ENCODE assay signal across 9 mouse cellular contexts in the genomic region with DNA sequence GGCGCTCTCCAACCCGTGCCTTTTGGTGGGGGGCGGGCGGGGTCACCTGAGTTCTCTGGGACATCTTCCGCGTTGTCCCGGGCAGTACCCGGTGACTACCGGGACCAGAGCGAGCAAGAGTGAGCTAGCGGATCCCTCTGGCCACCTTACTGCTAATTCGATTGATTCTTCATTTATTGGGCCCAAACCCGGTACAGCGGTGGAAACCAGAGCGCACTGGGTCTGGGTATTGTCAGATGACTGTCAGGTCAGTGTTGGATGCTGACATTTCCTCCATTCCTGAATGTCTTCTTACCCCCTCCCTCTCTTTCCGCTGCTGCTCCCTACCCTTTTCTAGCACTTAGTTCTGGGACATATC. TPM values are rescaled to one million over a fixed set of nuclear protein-coding genes. Genes with fewer than 3 reads are reported as not detected.
DNase-seq lines count a peak whose midpoint lies in the region; ATAC-seq and TF ChIP-seq lines count a peak whose summit lies in the region.
"Had no signal": no experiment of that assay in that cellular context is flagged by ENCODE, and none has a peak within 500 bp of the region (broad histone marks: within the 10 kb centered on the region; RNA-seq: fewer than 3 reads in every experiment).

No protein-coding gene starts in this region.

- no peak for TF ChIP-seq POLR2A in ES-Bruce4 (IDR thresholded peaks at IDR 0.05; ENCODE audit: insufficient read depth, low read length)

- no peaks in the 10 kb centered on the region; the same call in 1 of the 2 replicates for H3K4me1 ChIP-seq in heart, embryonic 11.5 days (ENCODE audit: control insufficient read depth, insufficient read depth, low read length)
- peaks cover 3% of the 10 kb centered on the region for H3K4me1 ChIP-seq in ES-Bruce4 (ENCODE audit: control insufficient read depth, insufficient read depth, low read length)
- H3K4me1 ChIP-seq in forebrain, embryonic 15.5 days: peaks cover 52% of the 10 kb centered on the region
- H3K4me1 ChIP-seq in liver, embryonic 14.5 days (replicated peaks; ENCODE audit: control insufficient read depth in 2 of 2, insufficient read depth in 2 of 2, low read length in 1 of 2): no peaks in the 10 kb centered on the region

- no peaks in the 10 kb centered on the region for H3K36me3 ChIP-seq in heart, embryonic 11.5 days (ENCODE audit: control insufficient read depth, insufficient read depth, low read length)
- H3K36me3 ChIP-seq in ES-Bruce4 (ENCODE audit: control insufficient read depth, insufficient read depth, low read length, poor library complexity, severe bottlenecking): no peaks in the 10 kb centered on the region
- no peaks in the 10 kb centered on the region for H3K36me3 ChIP-seq in forebrain, embryonic 15.5 days
- H3K36me3 ChIP-seq in liver, embryonic 14.5 days (replicated peaks; ENCODE audit: control insufficient read depth, insufficient read depth, low read depth): no peaks in the 10 kb centered on the region

- H3K4me3 ChIP-seq in heart, embryonic 11.5 days (ENCODE audit: low read depth, low read length): peak overlapping the region; percentile 80
- H3K4me3 ChIP-seq in ES-Bruce4 (ENCODE audit: low read depth, low read length): peak overlapping the region; percentile 93
- peak overlapping the region; percentile 90 for H3K4me3 ChIP-seq in forebrain, embryonic 15.5 days
- H3K4me3 ChIP-seq in liver, embryonic 14.5 days (ENCODE audit: insufficient read depth in 1 of 2, low read depth in 2 of 2, low read length in 2 of 2): peak overlapping the region; percentile 33 to 52

- H3K4me2 ChIP-seq in heart, embryonic 11.5 days: peak overlapping the region; percentile 100
- peak overlapping the region; percentile 94 for H3K4me2 ChIP-seq in forebrain, embryonic 15.5 days (replicated peaks)
- H3K4me2 ChIP-seq in liver, embryonic 14.5 days (ENCODE audit: low read depth): peak overlapping the region; percentile 66

- no peak for ATAC-seq in heart, embryonic 11.5 days (replicated peaks; ENCODE audit: insufficient number of reproducible peaks, low FRiP score, low TSS enrichment)
- ATAC-seq in forebrain, embryonic 15.5 days (replicated peaks): 0 out of 2 replicates have a peak, but pooled peaks have one; percentile 1
- no peak for ATAC-seq in liver, embryonic 14.5 days (ENCODE audit: insufficient read depth)

- H3K27ac ChIP-seq in heart, embryonic 11.5 days (ENCODE audit: low read depth, low read length): no peak overlapping the region
- no peak overlapping the region for H3K27ac ChIP-seq in ES-Bruce4 (ENCODE audit: insufficient read depth, low read length)
- peak overlapping the region; percentile 84 for H3K27ac ChIP-seq in forebrain, embryonic 15.5 days (replicated peaks)
- H3K27ac ChIP-seq in liver, embryonic 14.5 days: no peak overlapping the region

- 0% methylated on average over 16 of the region's 16 CpGs for WGBS in heart, embryonic 11.5 days (ENCODE audit: insufficient replicate concordance)
- WGBS in forebrain, embryonic 15.5 days: under 1% methylated on average over 16 of the region's 16 CpGs
- under 1% methylated on average over 16 of the region's 16 CpGs for WGBS in liver, embryonic 14.5 days (ENCODE audit: insufficient replicate concordance)

- intact Hi-C loops in heart, postnatal 25 days (cut with DNase I): loop anchor here (10.0 kb wide), 1 partner anchor 646 kb away; no protein-coding TSS in a partner anchor

- DNase-seq in heart, postnatal 25 days (ENCODE audit: low spot score): no peak
- DNase-seq in liver, embryonic 14.5 days (ENCODE audit: low read depth in 3 of 3, low spot score in 3 of 3): no peak
- no peak for DNase-seq in natural killer cell, adult 2 months (ENCODE audit: low spot score in 2 of 2)
- DNase-seq in ovary, adult 18-20 months (ENCODE audit: low spot score): no peak
- DNase-seq in testis, postnatal 10 days (ENCODE audit: low spot score): no peak

- H3K9ac ChIP-seq in heart, embryonic 11.5 days (ENCODE audit: low read depth, low read length): peak overlapping the region; percentile 66
- H3K9ac ChIP-seq in ES-Bruce4 (ENCODE audit: low read depth, poor library complexity, severe bottlenecking): peak overlapping the region; percentile 90
- H3K9ac ChIP-seq in forebrain, embryonic 15.5 days (replicated peaks): peak overlapping the region; percentile 78
- no peak overlapping the region for H3K9ac ChIP-seq in liver, embryonic 14.5 days (replicated peaks)

- TF ChIP-seq CTCF in ES-Bruce4 (IDR thresholded peaks at IDR 0.05; ENCODE audit: low read depth, low read length): no peak
- no peak for TF ChIP-seq CTCF in liver, embryonic 14.5 days (IDR thresholded peaks at IDR 0.05; ENCODE audit: low read depth)

- H3K27me3 ChIP-seq in heart, embryonic 11.5 days (ENCODE audit: control insufficient read depth, insufficient read depth, low read length): peaks cover 30% of the 10 kb centered on the region
- H3K27me3 ChIP-seq in ES-Bruce4 (ENCODE audit: control insufficient read depth, insufficient read depth, low read length, poor library complexity, severe bottlenecking): 0 out of 2 replicates have a peak, but pooled peaks cover 10% of the 10 kb centered on the region
- H3K27me3 ChIP-seq in forebrain, embryonic 15.5 days: peaks cover 21% of the 10 kb centered on the region
- peaks cover 61% of the 10 kb centered on the region for H3K27me3 ChIP-seq in liver, embryonic 14.5 days (ENCODE audit: control insufficient read depth, insufficient read depth, low read length)

- TF ChIP-seq EP300 in ES-Bruce4 (IDR thresholded peaks at IDR 0.05; ENCODE audit: insufficient read depth, low read depth, low read length): no peak
- no peak for TF ChIP-seq EP300 in liver, embryonic 14.5 days (IDR thresholded peaks at IDR 0.05; ENCODE audit: low read depth)

- H3K9me3 ChIP-seq in heart, embryonic 11.5 days (replicated peaks; ENCODE audit: control insufficient read depth, low read length): no peaks in the 10 kb centered on the region
- no peaks in the 10 kb centered on the region for H3K9me3 ChIP-seq in ES-Bruce4 (replicated peaks; ENCODE audit: control insufficient read depth, insufficient read depth, low read length, poor library complexity, severe bottlenecking)
- no peaks in the 10 kb centered on the region for H3K9me3 ChIP-seq in forebrain, embryonic 15.5 days
- no peaks in the 10 kb centered on the region for H3K9me3 ChIP-seq in liver, embryonic 14.5 days (ENCODE audit: control insufficient read depth, low read length)

RNA-seq across cellular contexts. Expression of gene Tshz3, which starts 0.7 kb away (rescaled TPM):
- 3.0 and 5.0 TPM in 2 replicates for polyA plus RNA-seq in heart, embryonic 11.5 days (2014; fragmentation: Nextera tagmentation; extraction: Ambion mirVana)
- total RNA-seq in heart, postnatal 25 days (2021): 1 to 10 TPM; 3.8 to 4.8 TPM
- 0.91 and 1.3 TPM in 2 replicates for polyA plus RNA-seq in ES-Bruce4 (2011; ENCODE audit: insufficient read depth, insufficient read length, low read depth, missing spikeins)
- 20.0 and 20.8 TPM in 2 replicates for polyA plus RNA-seq in forebrain, embryonic 15.5 days (2015; fragmentation: Nextera tagmentation; extraction: Ambion mirVana)
- 0.40 and 0.48 TPM in 2 replicates for polyA plus RNA-seq in liver, embryonic 14.5 days (2012; rRNA removed)
- 0.33 and 0.34 TPM in 2 replicates for polyA plus RNA-seq in liver, embryonic 14.5 days (2014; fragmentation: Nextera tagmentation; extraction: Ambion mirVana)
- total RNA-seq: MEL had no signal

Comparison
In these comparisons a context has a peak if more than half of its experiments do, and no peak if none do; other contexts are left out.
1. H3K4me3 ChIP-seq: peak in every context shown above with its lines; median percentile 93 in ES-Bruce4; 90 in forebrain, embryonic 15.5 days; 80 in heart, embryonic 11.5 days; 42 in liver, embryonic 14.5 days.